Mouse (Mus musculus): ENCODE measurements at regions not wholly inside any gene's neighbourhood (a gene's known extent, or its start where the extent isn't known, plus 50 kb on each side); places are given as distances from the start of the nearest gene placed in this dataset.

DNA sequence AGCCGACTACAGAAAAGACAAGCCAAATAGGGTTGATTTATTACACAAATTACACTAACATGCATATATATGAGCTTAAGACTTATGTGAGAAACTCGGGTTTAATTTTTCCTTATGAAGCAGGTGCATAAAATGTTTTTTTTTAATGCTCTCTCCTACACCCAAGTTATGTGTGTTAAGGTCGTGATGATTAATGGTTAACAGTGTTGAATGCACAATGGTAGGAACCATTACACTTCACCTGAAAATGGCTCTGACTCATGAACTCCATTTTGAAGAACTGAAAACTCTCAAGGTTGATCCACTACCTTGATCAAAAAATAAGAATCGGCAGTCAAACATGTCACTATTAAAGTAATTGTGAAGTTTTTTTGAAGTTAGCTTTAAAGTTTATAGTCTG, 59.4 kb upstream of the Ifne start:
- no peak for DNase-seq

DNA sequence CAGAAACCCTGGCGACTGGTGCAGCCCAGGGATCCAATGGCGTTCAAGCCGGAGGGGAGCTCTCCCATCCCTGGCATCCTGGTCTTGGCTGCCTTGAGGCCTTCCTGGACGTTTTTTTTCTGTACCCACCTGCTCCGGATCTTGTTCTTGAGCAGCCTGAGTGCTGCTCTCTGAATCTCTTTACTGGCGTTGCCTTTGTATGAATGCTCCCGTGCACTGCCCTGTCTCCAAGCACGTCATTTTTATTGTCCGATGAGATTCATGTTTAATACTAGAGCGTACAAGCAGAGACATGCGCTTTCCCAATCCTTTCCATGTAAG, 58.7 kb upstream of the Ifne start:
- no peak for DNase-seq

DNA sequence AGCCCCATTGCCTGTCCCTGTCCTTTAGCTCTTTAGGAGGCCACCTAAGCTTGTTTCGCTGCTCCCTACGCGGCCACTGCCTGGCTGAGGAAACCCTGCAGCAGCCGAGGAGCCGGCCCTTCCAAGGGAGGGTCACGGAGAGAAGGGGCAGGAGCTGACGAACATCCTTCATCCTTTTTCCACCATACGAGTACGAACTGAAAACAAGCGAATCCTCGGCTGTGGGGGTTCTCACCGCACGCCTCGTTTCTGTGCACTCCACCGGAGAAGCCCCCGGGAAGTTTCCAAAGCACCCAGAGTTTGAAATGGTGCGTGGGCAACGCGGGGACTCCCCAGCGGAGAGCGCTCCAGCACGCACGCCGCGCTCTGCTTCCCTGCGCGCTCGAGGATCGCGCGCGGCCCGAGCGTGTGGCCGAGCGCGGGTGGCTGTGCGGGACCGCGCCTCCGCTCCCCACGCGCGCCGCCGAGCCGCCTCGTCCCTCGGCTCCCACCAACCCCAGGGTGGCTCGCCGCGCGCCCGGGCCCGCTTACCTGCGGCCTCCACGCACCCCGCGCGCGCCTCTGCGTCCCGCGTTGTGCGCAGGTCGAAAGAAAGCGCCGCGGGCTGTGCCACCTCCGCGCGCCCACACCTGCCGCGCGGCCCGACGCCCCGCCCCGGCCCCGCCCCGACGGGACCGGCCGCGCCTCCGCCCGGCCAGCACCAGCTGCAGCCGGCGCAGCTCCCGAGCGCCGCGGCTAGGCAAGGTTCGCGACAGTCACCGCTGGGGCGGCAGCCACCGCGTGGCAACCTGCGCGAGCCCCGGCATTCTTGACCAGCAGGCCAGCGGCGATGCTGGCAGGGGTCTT, 58.1 kb upstream of the Ifne start:
- peak; percentile 45 for DNase-seq

DNA sequence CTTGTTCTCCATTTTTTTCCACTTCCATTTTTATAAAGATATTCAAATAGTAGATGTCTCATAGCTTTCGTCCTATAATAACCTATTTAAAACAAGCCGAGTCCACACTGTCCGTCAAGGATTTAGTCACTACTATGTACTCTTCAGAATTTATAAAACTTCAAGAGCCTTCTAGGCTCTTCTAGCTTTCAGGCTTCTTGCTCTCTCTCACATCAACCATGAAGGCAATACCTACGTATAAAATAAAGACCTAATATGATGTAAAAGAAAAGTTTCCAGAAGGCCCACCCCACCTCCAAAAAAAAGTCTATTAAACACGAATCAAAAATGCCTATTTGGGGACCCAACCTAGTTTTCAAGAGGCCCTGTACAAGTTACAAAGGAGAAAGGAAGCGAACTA, 57.0 kb upstream of the Ifne start:
- DNase-seq, result no peak

DNA sequence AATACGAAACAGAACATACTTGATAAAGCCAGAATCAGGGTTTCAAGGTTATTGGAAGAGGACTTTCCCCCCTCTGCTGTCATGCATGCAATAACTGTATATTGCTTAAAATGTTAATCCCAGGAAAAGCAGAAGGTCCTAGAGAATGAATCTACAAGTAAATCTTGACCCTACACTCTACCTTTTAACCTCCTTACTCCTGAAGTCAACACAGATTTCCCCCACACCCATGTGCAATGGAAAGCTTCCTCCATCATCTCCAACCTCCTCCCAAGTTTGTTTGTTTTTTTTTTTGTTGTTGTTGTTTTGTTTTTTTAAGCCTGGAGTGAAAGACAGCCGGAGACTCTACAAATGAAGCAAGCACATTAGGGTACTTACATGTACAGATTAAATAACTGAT, 55.9 kb upstream of the Ifne start:
- no peak for DNase-seq

DNA sequence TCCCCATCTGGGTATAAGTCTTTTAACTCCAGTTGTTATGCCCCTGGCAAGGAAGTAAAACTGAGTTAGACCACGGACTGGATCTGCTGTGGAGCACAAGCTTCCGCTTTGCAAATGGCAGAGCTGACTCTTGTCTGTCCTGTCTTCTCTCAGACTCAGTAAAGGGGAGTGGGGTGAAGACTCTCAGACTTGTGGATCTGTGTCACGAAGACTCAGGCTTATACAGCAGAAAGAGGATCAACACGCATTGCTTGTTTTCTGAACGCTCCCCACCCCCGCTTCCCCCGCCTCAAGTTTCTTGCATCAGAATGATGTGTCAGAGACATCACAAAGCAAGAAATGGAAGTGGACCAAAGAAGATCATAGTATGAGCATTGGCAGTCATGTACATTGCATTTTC, 55.3 kb upstream of the Ifne start:
- no peak for DNase-seq

DNA sequence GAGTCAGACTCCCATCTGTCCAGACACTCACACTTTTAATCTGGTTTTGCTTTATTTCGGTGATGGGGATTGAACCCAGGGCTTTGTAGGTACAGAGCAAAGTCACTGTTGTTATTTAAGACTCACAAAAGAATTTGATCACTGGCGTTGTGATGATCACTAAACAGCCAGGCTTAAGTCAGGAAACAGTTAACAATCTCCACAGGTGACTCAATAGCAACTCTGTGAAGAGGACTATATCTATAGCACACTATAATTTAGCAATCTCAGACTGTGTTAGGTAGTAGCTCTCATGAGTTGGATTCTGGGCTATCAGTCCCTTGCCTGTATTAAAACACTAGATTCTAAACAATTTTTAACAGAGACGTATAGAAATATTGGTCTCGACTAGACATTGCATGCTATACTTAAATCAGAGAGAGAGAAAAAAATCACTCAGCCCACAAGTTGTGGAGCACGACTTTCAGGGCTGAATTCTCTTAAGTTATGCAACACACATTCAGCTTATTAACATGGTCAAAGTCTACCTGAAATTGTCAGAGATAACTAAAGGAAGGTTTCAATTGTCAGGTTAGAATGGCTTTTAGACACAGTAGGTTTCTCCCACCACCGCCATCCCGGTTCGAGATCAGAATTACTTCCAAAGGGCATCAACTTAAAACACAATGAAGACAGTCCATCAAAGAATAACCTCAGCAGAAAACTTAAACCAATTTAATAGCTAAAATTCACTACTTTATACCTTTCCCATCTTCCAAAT, 54.4 kb upstream of the Ifne start:
- no peak for DNase-seq

DNA sequence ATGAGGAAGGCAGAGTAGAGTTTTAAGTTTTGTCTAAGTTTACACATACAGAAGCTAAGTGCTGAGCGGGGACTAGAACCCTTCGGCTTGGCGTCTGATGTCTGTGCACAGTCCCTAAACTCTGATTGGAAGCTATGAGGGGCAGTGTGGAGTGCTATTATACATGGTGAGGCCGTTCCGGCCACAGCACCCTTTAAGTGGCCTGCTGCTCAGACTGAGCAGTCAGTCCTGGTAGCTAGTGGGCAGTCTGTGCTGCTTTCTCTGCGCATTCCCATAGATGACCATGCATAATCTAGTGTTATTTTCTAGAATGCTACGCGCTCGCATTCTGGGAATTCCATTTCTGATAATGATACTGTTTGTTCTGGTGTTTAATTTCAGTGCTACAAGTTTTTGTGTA, 51.2 kb upstream of the Ifne start:
- no peak for DNase-seq

Measured in cerebellum, adult 11 months (tissue).